20 mouse cellular contexts compared by ENCODE assay signal in genomic region chr5:9264361-9264760, GRCm38 (mm10). TPM values are rescaled to one million over a fixed set of nuclear protein-coding genes. Genes with fewer than 3 reads are reported as not detected.
A peak's percentile ranks its signal among the peaks of the same experiment; 100 is the strongest.
DNase-seq lines count a peak whose midpoint lies in the region; ATAC-seq lines count a peak whose summit lies in the region.
"Had no signal": no experiment of that assay in that cellular context is flagged by ENCODE, and none has a peak within 500 bp of the region (broad histone marks: within the 10 kb centered on the region; RNA-seq: fewer than 3 reads in every experiment).

No protein-coding gene starts in this region.

- H3K4me3 ChIP-seq in forebrain, embryonic 11.5 days (ENCODE audit: low read depth, low read length): no peak overlapping the region
- H3K4me3 ChIP-seq: embryonic facial prominence, embryonic 12.5 days; forebrain, embryonic 15.5 days; heart, embryonic 15.5 days; kidney, embryonic 15.5 days; liver, embryonic 15.5 days; midbrain, embryonic 15.5 days; myocyte had no signal

- WGBS in forebrain, embryonic 11.5 days: 79% methylated on average over 4 of the region's 4 CpGs

- ATAC-seq in megakaryocyte progenitor cell, adult 5-6 weeks (replicated peaks; ENCODE audit: poor library complexity): 0 out of 2 replicates have a peak, but pooled peaks have one; percentile 19
- ATAC-seq in forebrain, embryonic 11.5 days (replicated peaks; ENCODE audit: low FRiP score): no peak
- ATAC-seq: forebrain, embryonic 15.5 days; lung, postnatal 0 days; midbrain, embryonic 15.5 days had no signal

- H3K27me3 ChIP-seq in forebrain, embryonic 11.5 days (ENCODE audit: control insufficient read depth, insufficient read depth, low read length): peaks cover 2% of the 10 kb centered on the region; the same call in 1 of the 2 replicates
- H3K27me3 ChIP-seq: forebrain, embryonic 15.5 days; midbrain, embryonic 15.5 days had no signal

- H3K36me3 ChIP-seq in forebrain, embryonic 11.5 days (ENCODE audit: control insufficient read depth, insufficient read depth, low read length): no peaks in the 10 kb centered on the region
- H3K36me3 ChIP-seq: embryonic facial prominence, embryonic 12.5 days; forebrain, embryonic 15.5 days; heart, embryonic 15.5 days; kidney, embryonic 15.5 days; liver, embryonic 15.5 days; midbrain, embryonic 15.5 days had no signal

- H3K9me3 ChIP-seq in forebrain, embryonic 11.5 days (ENCODE audit: control insufficient read depth, low read length): no peaks in the 10 kb centered on the region
- H3K9me3 ChIP-seq: embryonic facial prominence, embryonic 12.5 days; forebrain, embryonic 15.5 days; heart, embryonic 15.5 days; kidney, embryonic 15.5 days; liver, embryonic 15.5 days; midbrain, embryonic 15.5 days had no signal

- 0 out of 2 replicates have a peak, but pooled peaks cover 2% of the 10 kb centered on the region for H3K4me1 ChIP-seq in forebrain, embryonic 11.5 days (replicated peaks; ENCODE audit: control insufficient read depth, insufficient read depth, low read length)
- H3K4me1 ChIP-seq: embryonic facial prominence, embryonic 12.5 days had no signal

- H3K27ac ChIP-seq in forebrain, embryonic 11.5 days (ENCODE audit: low read depth, low read length): no peak overlapping the region
- H3K27ac ChIP-seq: embryonic facial prominence, embryonic 12.5 days; forebrain, embryonic 15.5 days; heart, embryonic 15.5 days; kidney, embryonic 15.5 days; liver, embryonic 15.5 days; midbrain, embryonic 15.5 days had no signal

- peak; percentile 31 for DNase-seq in embryo, embryonic 10 days (ENCODE audit: low spot score)
- no peak for DNase-seq in embryo, embryonic 9.5 days (ENCODE audit: extremely low spot score)
- DNase-seq in 3T3-L1 (ENCODE audit: low read depth, low spot score): peak; percentile 15
- DNase-seq in ZHBTc4 (ENCODE audit: low read depth, low spot score): peak; percentile 46
- no peak for DNase-seq in forebrain, embryonic 11.5 days (ENCODE audit: low spot score)
- DNase-seq in kidney, postnatal 25 days: no peak
- DNase-seq in thymus, postnatal 0 days (ENCODE audit: low spot score): no peak
- DNase-seq: adrenal gland, postnatal 10 days; cerebellum, postnatal 14 days; gastrocnemius, postnatal 36 days; thymus, postnatal 4 days had no signal

- no peak overlapping the region for H3K9ac ChIP-seq in forebrain, embryonic 11.5 days (ENCODE audit: low read length)
- H3K9ac ChIP-seq: embryonic facial prominence, embryonic 12.5 days; forebrain, embryonic 15.5 days; heart, embryonic 15.5 days; kidney, embryonic 15.5 days; liver, embryonic 15.5 days; midbrain, embryonic 15.5 days had no signal

- H3K4me2 ChIP-seq in forebrain, embryonic 11.5 days (ENCODE audit: low read depth, low read length, severe bottlenecking): no peak overlapping the region
- H3K4me2 ChIP-seq: embryonic facial prominence, embryonic 12.5 days; forebrain, embryonic 15.5 days; heart, embryonic 15.5 days; kidney, embryonic 15.5 days; liver, embryonic 15.5 days; midbrain, embryonic 15.5 days had no signal

RNA-seq across cellular contexts. Expression of gene 9330182L06Rik, which starts 1.6 kb away (rescaled TPM):
- total RNA-seq in megakaryocyte progenitor cell, adult 5-6 weeks (2015): 1.0 and 1.7 TPM in 2 replicates
- total RNA-seq in megakaryocyte progenitor cell, adult 5-6 weeks (2017): 1.0 and 2.1 TPM in 2 replicates
- polyA plus RNA-seq in forebrain, embryonic 11.5 days (2014; fragmentation: Nextera tagmentation; extraction: Ambion mirVana): 4.5 and 5.1 TPM in 2 replicates
- polyA plus RNA-seq in thymus, postnatal 0 days (2015; fragmentation: Nextera tagmentation; extraction: Ambion mirVana): 0.18 and 0.20 TPM in 2 replicates
- polyA plus RNA-seq: myocyte had no signal

Comparison
In these comparisons a context has a peak if more than half of its experiments do, and no peak if none do; other contexts are left out.
1. DNase-seq: peak in embryo, embryonic 10 days (single experiment), 3T3-L1 (single experiment) and ZHBTc4 (single experiment); none in embryo, embryonic 9.5 days (single experiment), forebrain, embryonic 11.5 days (single experiment), kidney, postnatal 25 days (0 of 2) and thymus, postnatal 0 days (single experiment).